Mouse (Mus musculus) G1E (cell line): ENCODE data around the gene Itga3. TPM values are rescaled to one million over a fixed set of nuclear protein-coding genes. Genes with fewer than 3 reads are reported as not detected.

Source experiments
- ATAC-seq: 2 replicates; pipeline ENCODE4 v1.8.0; 2016; ENCODE audit warnings: mild to moderate bottlenecking; ENCODE audit not compliant: insufficient number of reproducible peaks, poor library complexity, low FRiP score, severe bottlenecking; ENCODE audit errors: extremely low read depth
- DNase-seq: peaks from one replicate; pipeline ENCODE4 v3.0.0; 2012; ENCODE audit warnings: low spot score
- H3K27me3 ChIP-seq: 2 replicates; pipeline ENCODE4 v1.6.1; 2012; ENCODE audit warnings: mild to moderate bottlenecking, low read length, inconsistent platforms; ENCODE audit not compliant: insufficient read depth
- H3K36me3 ChIP-seq: replicated peaks from 2 replicates; pipeline ENCODE3; 2012; ENCODE audit warnings: mild to moderate bottlenecking, inconsistent platforms
- H3K4me1 ChIP-seq: 2 replicates; pipeline ENCODE4 v1.6.1; 2012; ENCODE audit warnings: low read depth, low read length, inconsistent platforms, mixed read lengths; ENCODE audit not compliant: insufficient read depth
- H3K4me3 ChIP-seq: 2 replicates; pipeline ENCODE4 v1.5.1; 2012; ENCODE audit warnings: low read depth, mild to moderate bottlenecking, inconsistent platforms, low read length, moderate library complexity, mixed read lengths
- H3K9me3 ChIP-seq: replicated peaks from 2 replicates; pipeline ENCODE4 v1.6.1; 2012; ENCODE audit warnings: inconsistent platforms
- CTCF ChIP-seq: IDR thresholded peaks from 2 replicates; pipeline ENCODE4 v1.5.1; 2012; ENCODE audit warnings: low read depth, low read length, inconsistent platforms, mixed read lengths
- GATA1 ChIP-seq: IDR thresholded peaks from 2 replicates; pipeline ENCODE4 v1.6.1; 2012; ENCODE audit warnings: borderline replicate concordance, low read length, inconsistent platforms, mixed read lengths
- GATA2 ChIP-seq: IDR thresholded peaks from 2 replicates; pipeline ENCODE4 v1.6.1; 2012; ENCODE audit warnings: low read depth, low read length, inconsistent platforms, borderline replicate concordance
- POLR2AphosphoS5 ChIP-seq: IDR thresholded peaks from 2 replicates; pipeline ENCODE4 v1.6.1; 2012; ENCODE audit warnings: low read depth, low read length, inconsistent platforms; ENCODE audit not compliant: insufficient replicate concordance
- TAL1 ChIP-seq: conservative IDR thresholded peaks from 2 replicates; pipeline ENCODE4 v1.6.1; 2012; ENCODE audit warnings: low read depth, low read length, inconsistent platforms, mixed read lengths
- polyA plus RNA-seq: library from polyadenylated mRNA; stranded (reverse); fragments of >175 nt; gene quantifications from 2 replicates; pipeline ENCODE4 v1.2.3, GENCODE M21; 2012
- total RNA-seq, 2 experiments: library from RNA; stranded (forward) in 1 of 2; stranded (reverse) in 1 of 2; fragments of 200-1000 nt in 1 of 2; fragments of >200 nt in 1 of 2; fragmentation: Nextera tagmentation in 1 of 2; gene quantifications; 2 replicates each; pipeline ENCODE4 v1.2.3; 2014 to 2017

Gene Itga3
- total and polyA plus RNA-seq, 3 experiments = 0.27 TPM; not detected in 2

GRCm38 (mm10) chr11:94996984-94997383 is 79.6 kb downstream of the Itga3 start:
- peaks cover 100% of the 10 kb centered on the region for H3K36me3 ChIP-seq
- no peaks in the 10 kb centered on the region for H3K9me3 ChIP-seq
- H3K27me3 ChIP-seq = no peaks in the 10 kb centered on the region
- DNase-seq (no peak), ATAC-seq (no peak)
- no peak for TF ChIP-seq TAL1
- TF ChIP-seq GATA1 = no peak
- TF ChIP-seq CTCF = no peak
- no peak for TF ChIP-seq POLR2AphosphoS5
- TF ChIP-seq GATA2 = no peak
- peaks cover 99% of the 10 kb centered on the region for H3K4me1 ChIP-seq
- peak overlapping the region; percentile 70; the same call in 1 of the 2 replicates for H3K4me3 ChIP-seq

GRCm38 (mm10) chr11:94996101-94996500 is 80.5 kb downstream of the Itga3 start:
- ATAC-seq = no peak
- H3K4me3 ChIP-seq = peak overlapping the region; percentile 61; the same call in 1 of the 2 replicates
- peaks cover 96% of the 10 kb centered on the region for H3K4me1 ChIP-seq

DNA sequence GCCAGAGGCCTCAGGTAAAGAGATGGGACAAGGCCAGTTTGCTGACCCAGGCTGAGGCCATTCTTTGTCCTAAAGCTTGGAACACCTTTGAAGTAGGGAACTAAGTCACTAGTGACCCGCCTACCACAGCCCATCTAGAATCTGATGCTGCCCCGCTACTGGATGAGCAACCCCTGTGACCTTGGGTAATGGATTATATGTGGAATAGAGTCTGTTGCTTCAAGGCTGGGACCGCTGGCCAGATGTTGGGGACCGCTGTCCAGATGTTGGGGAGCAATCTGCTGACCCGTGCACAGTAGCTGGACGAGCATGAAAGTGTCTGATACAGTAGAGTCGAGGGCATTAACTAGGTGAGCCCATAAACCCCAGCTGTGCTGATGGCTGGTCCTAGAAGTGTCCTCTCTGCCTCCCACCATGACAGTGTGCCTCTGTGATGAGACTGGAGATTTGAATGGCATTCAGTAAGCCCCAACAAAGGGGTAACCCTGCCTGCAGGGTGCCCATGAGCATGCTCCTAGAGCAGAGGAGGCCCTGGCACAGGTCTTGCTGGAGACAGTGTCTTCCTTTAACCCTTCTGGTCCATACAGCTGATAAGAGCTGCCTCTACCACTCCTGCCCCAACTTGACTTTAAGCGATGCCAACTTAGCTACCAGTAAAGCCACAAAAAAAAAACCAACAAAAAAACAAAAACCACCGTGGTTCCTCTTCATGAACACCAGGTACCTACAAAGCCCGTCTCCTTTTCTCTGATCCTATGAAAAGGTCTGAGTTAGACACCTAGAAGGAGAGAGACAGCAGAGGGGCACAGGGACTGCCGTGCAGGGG is 81.4 kb downstream of the Itga3 start:
- H3K27me3 ChIP-seq = no peaks in the 10 kb centered on the region
- H3K4me1 ChIP-seq = peaks cover 91% of the 10 kb centered on the region
- TF ChIP-seq CTCF (no peak), GATA1 (no peak), TAL1 (no peak), GATA2 (no peak), POLR2AphosphoS5 (no peak)
- DNase-seq = no peak
- H3K9me3 ChIP-seq = no peaks in the 10 kb centered on the region
- ATAC-seq = no peak
- peaks cover 84% of the 10 kb centered on the region for H3K36me3 ChIP-seq
- peak overlapping the region; percentile 93 for H3K4me3 ChIP-seq

More at GRCm38 (mm10) chr11:94996101-94996500, 80.5 kb downstream of the Itga3 start:
- DNase-seq = no peak
- H3K27me3 ChIP-seq = no peaks in the 10 kb centered on the region
- TF ChIP-seq POLR2AphosphoS5 = no peak
- peaks cover 93% of the 10 kb centered on the region for H3K36me3 ChIP-seq
- H3K9me3 ChIP-seq = no peaks in the 10 kb centered on the region

Other genes starting within 250 kb of the Itga3 start
- not detected in 2 replicates for gene Col1a1, start 140.6 kb downstream of the Itga3 start, total RNA-seq (2014; fragmentation: Nextera tagmentation)
- 1.9 TPM in 1 of 2 replicates, not detected in the other for gene Col1a1, start 140.6 kb downstream of the Itga3 start, total RNA-seq (2017)
- 0.01 TPM in 1 of 2 replicates, not detected in the other for gene Col1a1, start 140.6 kb downstream of the Itga3 start, polyA plus RNA-seq
- not detected in 2 replicates for gene Hils1, start 109.2 kb downstream of the Itga3 start, total RNA-seq (2014; fragmentation: Nextera tagmentation)
- not detected in 2 replicates for gene Hils1, start 109.2 kb downstream of the Itga3 start, total RNA-seq (2017)
- gene Hils1, start 109.2 kb downstream of the Itga3 start, polyA plus RNA-seq = not detected in 2 replicates
- not detected in 2 replicates for gene Sgca, start 100.5 kb downstream of the Itga3 start, total RNA-seq (2014; fragmentation: Nextera tagmentation)
- 0.06 and 0.87 TPM in 2 replicates for gene Sgca, start 100.5 kb downstream of the Itga3 start, total RNA-seq (2017)
- gene Sgca, start 100.5 kb downstream of the Itga3 start, polyA plus RNA-seq = not detected in 2 replicates
- 87.8 and 117 TPM in 2 replicates for gene Ppp1r9b, start 85.8 kb downstream of the Itga3 start, total RNA-seq (2014; fragmentation: Nextera tagmentation)
- 68.2 and 83.2 TPM in 2 replicates for gene Ppp1r9b, start 85.8 kb downstream of the Itga3 start, total RNA-seq (2017)
- 207 and 233 TPM in 2 replicates for gene Ppp1r9b, start 85.8 kb downstream of the Itga3 start, polyA plus RNA-seq
- 71.8 and 84.9 TPM in 2 replicates for gene Samd14, start 66.9 kb downstream of the Itga3 start, total RNA-seq (2014; fragmentation: Nextera tagmentation)
- 26.1 and 30.0 TPM in 2 replicates for gene Samd14, start 66.9 kb downstream of the Itga3 start, total RNA-seq (2017)
- 356 and 518 TPM in 2 replicates for gene Samd14, start 66.9 kb downstream of the Itga3 start, polyA plus RNA-seq
- 40.3 and 46.1 TPM in 2 replicates for gene Pdk2, start 35.4 kb downstream of the Itga3 start, total RNA-seq (2014; fragmentation: Nextera tagmentation)
- 3.7 and 3.9 TPM in 2 replicates for gene Pdk2, start 35.4 kb downstream of the Itga3 start, total RNA-seq (2017)
- gene Pdk2, start 35.4 kb downstream of the Itga3 start, polyA plus RNA-seq = 33.7 and 37.8 TPM in 2 replicates
- gene Dlx3, start 43.3 kb upstream of the Itga3 start, total RNA-seq (2014; fragmentation: Nextera tagmentation) = not detected in 2 replicates
- gene Dlx3, start 43.3 kb upstream of the Itga3 start, total RNA-seq (2017) = 0.11 TPM in 1 of 2 replicates, not detected in the other
- not detected in 2 replicates for gene Dlx3, start 43.3 kb upstream of the Itga3 start, polyA plus RNA-seq
- not detected in 2 replicates for gene Dlx4, start 69.5 kb upstream of the Itga3 start, total RNA-seq (2014; fragmentation: Nextera tagmentation)
- 0.05 TPM in 1 of 2 replicates, not detected in the other for gene Dlx4, start 69.5 kb upstream of the Itga3 start, total RNA-seq (2017)
- not detected in 2 replicates for gene Dlx4, start 69.5 kb upstream of the Itga3 start, polyA plus RNA-seq
- gene Tac4, start 184.7 kb upstream of the Itga3 start, total RNA-seq (2014; fragmentation: Nextera tagmentation) = not detected in 2 replicates
- 0.11 and 0.29 TPM in 2 replicates for gene Tac4, start 184.7 kb upstream of the Itga3 start, total RNA-seq (2017)
- not detected in 2 replicates for gene Tac4, start 184.7 kb upstream of the Itga3 start, polyA plus RNA-seq
- gene Kat7, start 233.4 kb upstream of the Itga3 start, total RNA-seq (2014; fragmentation: Nextera tagmentation) = 144 and 154 TPM in 2 replicates
- 63.5 and 66.5 TPM in 2 replicates for gene Kat7, start 233.4 kb upstream of the Itga3 start, total RNA-seq (2017)
- gene Kat7, start 233.4 kb upstream of the Itga3 start, polyA plus RNA-seq = 33.6 and 36.2 TPM in 2 replicates